Mouse (Mus musculus): Measurements from ENCODE around the gene Gtf2i.

- TF ChIP-seq ZC3H11A (IDR thresholded peaks at IDR 0.05; ENCODE audit: low read depth, low read length) (no peak), USF1 (IDR thresholded peaks at IDR 0.05; ENCODE audit: low read depth, low read length) (no peak), CHD2 (IDR thresholded peaks at IDR 0.05; ENCODE audit: low read length) (no peak), POLR2A (IDR thresholded peaks at IDR 0.05; ENCODE audit: low read depth, low read length) (no peak), RCOR1 (conservative IDR thresholded peaks at IDR 0.05; ENCODE audit: low read depth, low read length) (no peak), MAFK (IDR thresholded peaks at IDR 0.05; ENCODE audit: insufficient replicate concordance, low read length) (no peak), MEF2A (IDR thresholded peaks at IDR 0.05; ENCODE audit: borderline replicate concordance, low read depth, low read length) (no peak), MAX (IDR thresholded peaks at IDR 0.05; ENCODE audit: low read length) (no peak), CTCF (conservative IDR thresholded peaks at IDR 0.05 in 1 of 2, IDR thresholded peaks at IDR 0.05 in 1 of 2; ENCODE audit: low read depth in 2 of 2, low read length in 2 of 2) (no peak)
Observed at GRCm38 (mm10) chr5:134246146-134246545, 68.4 kb downstream of the Gtf2i start.

Data from CH12.LX (cell line).